Mouse (Mus musculus) urinary bladder, postnatal 36 days (tissue): Measurements from ENCODE around the gene Dctn1.
"Not testable (repeated sequence)": the region's sequence is repeated elsewhere in the genome, so short reads cannot be mapped to it uniquely, and the experiment has no call there.

Experiments
- DNase-seq, 2 experiments: peaks; one replicate each; pipeline ENCODE4 v3.0.0; 2022; ENCODE audit warnings: low spot score in 2 of 2, mixed read lengths in 1 of 2

The Dctn1 gene

DNA sequence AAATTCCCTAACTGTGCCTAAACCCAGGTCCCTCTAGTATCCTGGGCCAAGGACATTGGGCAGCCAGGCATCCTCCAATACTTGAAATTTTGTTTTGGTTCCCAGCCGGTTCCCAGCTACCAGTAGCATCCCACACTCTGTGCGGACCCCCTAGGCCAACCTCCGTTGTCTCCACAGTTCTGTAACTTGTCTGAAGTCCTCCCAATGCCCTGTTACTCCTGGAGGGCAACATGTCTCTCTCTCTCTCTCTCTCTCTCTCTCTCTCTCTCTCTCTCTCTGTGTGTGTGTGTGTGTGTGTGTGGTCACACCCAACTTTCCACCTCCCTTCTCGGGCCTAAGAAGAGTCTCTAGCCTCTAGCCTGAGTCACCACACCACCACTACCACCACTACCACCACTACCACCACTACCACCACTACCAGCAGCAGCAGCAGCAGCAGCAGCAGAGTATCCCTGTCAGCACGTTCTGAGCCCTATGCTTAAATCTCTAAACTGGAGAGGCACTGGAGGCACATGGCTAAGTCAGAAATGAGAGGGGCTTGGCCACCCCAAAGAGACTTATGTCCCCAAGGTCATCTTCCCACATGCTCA lies 29.3 kb upstream of the Dctn1 start:
- DNase-seq: no peak

DNA sequence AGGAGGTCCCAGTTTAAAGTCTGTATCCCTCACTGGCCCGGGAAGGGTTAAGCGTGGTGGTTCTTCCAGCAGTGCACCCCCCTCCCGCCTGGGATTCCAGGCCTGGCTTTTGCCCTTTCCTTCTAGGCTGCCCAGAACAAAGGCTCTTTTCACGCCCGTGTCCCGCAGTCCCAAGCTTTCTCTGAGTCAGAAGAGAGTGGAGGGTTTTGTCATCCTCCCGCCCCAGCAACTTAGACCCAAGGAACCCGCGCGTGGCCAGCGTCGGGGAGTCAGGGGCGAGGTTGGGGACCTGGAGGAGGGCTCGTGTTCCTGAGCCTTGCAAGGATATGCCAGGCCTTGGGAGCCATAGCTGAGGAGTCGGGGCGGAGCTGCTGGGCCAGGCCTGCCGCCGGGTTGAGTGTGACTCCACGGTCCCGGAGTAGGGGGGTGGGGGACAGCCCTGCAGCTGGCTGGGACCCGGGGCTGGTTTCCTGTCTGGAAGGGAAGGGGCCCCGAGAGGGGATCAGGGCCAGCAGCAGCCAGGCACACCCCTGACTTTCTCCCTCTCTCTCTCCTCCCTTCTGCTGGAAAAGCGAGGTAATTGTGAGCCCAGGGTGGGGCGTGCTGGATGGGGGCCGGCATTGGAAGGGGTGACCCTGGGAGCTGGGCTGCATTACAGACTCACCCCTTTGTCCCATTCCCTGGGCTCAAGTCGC lies 28.7 kb upstream of the Dctn1 start:
- peak; percentile 55 to 60 for DNase-seq

DNA sequence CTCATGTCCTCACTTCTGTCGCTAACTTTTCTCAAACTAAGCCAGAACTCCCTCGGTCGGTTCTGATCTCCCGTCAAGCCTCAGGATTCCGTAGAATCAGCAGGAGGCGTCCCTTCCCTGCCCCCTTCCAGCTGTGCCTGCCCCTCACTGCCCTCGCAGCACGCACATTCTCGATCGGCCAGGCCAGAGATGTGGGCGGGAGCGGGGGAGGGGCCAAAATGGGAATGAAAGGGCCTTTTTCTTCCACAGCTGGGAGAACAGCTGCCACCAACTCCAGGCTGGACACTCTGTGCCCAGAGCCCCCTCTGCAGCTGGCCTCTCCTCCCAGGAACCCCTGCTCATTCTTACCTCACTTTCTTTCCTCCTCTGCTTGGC lies 28.2 kb upstream of the Dctn1 start:
- DNase-seq: peak; percentile 78 to 83

DNA sequence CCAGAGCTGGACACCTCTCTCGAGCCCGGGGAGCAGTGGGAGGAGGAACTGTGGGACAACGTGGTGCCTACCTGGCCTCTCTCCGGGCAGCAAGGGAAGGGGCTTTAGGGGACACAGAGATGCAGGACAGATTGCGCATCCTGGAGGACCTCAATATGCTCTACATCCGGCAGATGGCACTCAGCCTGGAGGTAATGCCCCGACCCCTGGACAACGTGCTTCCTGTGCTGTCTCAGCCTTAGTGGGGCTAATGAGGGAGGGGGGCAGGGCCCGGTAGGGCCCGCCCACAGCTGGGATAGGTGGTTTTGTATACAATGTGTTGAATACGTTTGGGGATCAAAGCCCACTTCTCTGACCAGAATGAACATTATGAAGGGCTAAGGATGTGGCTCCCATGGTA lies 27.7 kb upstream of the Dctn1 start:
- DNase-seq: no peak

DNA sequence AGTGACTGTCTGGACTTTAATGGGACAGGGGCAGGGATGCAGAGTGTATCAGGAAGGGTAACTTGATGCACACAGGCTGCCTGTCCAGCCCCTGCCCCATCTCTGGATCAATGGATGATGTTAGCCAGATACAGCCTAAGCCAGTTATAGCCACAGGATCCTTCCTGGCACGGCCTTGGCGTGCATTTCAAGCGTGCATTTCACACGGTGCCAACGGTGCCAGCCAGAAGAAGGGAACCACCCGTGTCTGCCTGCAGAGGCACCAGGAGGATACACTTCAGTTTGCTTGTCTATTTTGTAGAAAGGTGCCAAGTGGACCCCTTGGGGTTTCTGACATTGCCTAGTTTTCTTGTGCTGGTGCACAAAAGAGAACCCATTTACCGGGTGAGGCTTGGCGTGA lies 25.7 kb upstream of the Dctn1 start:
- no peak for DNase-seq

DNA sequence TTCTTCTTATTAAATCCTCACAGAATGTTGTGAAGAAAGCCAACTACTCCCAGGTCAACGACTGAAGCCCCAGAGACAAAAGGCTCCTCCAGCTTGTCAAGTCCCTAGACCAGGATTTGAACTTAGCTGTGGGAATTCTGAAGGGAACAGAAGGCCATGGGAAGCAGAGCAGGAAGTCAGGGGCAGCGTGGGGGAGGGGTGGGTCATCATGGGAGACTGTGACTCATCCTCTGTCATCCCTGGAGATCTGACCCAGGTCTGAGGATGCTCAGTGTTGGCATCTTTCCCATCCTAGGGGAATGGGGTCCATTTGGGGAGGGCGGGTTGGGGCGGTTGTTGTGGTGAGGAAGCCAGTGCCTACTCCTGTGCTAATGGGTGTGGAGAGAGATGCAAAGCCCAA lies 24.1 kb upstream of the Dctn1 start:
- DNase-seq: no peak

DNA sequence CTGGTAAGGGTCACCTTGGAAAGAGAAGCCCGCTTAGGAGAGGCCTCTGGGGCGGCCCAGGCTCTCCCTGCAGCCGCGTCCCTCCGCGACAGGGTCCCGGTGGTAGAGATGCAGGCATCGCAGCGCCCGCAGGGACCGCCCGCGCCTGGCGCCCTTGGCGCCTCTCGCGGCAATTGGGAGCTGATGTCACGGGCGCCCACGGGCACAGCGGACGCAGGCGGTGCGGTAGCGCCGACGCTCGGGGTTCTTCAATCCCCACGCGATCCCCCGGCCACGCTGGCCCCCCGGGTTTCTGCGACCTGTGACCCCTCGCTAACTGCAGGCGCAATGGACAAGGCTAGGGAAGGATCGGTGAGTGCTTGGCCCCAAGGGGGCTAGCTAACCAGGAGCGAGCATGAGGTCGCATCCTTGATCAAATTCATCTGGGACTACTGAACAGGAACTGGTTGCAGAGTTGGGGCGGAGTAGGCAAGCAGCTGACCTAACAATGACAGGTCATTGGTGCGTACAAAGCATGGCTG lies 23.4 kb upstream of the Dctn1 start:
- DNase-seq: no peak

DNA sequence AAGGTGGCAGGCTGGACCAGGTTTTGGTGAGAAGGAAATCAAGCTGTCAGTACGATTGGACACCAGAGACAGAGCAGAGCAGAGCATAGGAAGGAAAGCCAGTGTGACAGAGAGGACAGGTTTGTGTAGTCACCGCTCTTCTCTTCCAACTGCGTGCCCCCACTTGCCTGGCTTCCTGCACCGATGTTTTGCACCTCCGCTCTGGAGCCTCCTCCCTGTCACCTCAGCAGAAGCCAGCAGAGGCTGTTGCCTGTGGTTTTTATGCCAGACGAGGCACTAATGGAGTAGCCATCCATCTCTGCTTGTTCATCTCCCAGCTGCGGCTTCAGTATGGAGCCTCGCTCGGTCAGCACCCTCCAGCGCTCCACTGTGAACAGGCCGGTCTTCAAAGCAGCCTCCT lies 22.8 kb upstream of the Dctn1 start:
- DNase-seq: peak in 1 of 2 experiments; percentile 46

DNA sequence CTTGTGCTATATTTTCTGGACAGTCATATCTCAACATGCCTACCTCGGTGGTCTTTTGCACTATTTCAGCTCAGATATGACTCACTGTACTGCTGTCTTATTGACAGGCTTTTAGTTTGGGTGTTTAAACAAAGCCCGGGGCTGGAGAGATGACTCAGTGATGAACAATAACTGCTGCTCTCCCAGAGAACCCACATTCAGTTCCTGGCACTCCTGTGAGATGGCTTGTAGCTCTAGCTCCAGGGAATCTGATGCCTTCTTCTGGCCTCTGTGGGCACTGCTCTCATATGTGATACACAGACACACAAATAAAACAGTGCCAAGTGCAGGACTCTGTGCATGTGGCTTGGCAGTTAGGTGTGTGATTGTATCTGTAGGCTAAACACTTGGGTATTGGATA lies 20.5 kb upstream of the Dctn1 start:
- DNase-seq: no peak

DNA sequence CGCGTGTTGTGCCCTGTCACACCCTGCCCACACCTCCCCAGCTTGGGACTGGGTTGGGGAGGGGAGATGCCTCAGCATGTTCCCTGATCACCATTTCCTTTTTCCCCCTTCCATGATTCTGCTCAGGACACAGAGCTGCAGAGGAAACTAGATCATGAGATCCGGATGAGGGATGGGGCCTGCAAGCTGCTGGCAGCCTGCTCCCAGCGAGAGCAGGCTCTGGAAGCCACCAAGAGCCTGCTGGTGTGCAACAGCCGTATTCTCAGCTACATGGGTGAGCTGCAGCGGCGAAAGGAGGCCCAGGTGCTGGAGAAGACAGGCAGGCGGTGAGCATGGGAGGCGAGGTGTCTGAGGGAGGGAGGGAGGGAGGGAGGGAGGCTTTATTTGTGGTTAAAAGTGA lies 19.9 kb upstream of the Dctn1 start:
- DNase-seq: no peak

DNA sequence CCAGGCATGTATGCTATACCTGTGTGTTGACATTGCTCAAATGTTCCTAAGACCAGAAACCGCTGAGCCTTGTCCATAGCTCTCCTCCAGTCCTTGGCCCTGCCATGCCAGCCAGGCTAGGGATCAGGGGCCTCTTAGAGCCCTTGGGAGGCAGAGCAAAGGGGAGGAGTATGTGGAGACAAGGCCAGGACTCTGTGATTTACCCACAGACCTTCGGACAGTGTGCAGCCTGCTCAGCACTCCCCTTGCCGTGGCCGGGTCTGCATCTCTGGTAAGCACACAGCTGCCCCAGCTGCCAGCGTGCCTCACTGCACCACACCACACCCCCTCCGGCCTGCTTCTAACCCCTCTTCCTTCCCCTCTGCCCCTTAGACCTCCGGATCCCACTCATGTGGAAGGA lies 18.4 kb upstream of the Dctn1 start:
- no peak for DNase-seq

DNA sequence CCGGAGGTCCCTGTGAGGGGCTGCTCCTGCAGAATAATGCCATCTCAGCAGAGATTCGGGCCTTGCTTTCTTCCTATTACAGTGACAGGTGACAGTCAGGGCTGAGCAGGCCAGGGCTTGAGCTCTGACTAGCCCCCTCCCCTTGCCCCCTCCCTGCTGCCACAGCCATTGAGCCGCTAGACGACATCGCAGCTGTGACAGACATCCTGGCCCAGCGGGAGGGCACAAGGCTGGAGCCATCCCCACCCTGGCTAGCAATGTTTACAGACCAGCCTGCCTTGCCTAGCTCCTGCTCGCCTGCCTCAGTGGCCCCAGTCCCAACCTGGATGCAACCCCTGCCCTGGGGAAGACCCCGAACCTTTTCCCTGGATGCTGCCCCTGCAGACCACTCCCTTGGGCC lies 14.0 kb upstream of the Dctn1 start:
- DNase-seq: no peak

DNA sequence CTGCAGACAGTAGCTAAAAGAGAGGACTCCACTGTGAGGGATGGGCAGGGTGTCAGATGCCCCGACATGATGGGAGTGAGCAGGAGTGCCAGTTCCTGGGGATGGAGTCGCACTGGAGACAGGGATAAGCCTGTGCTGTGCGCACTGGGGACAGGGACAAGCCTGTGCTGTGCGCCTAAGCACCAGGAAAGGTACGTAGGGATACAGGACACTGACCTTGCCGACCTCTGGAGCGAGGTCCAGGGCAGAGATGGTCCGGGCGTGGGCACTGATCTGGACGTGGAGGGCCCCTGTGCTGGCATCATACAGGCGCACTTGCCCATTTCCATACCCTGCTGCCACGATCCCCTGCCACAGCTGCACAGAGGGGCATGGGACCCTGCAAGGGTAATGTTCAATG lies 12.7 kb upstream of the Dctn1 start:
- DNase-seq: no peak

DNA sequence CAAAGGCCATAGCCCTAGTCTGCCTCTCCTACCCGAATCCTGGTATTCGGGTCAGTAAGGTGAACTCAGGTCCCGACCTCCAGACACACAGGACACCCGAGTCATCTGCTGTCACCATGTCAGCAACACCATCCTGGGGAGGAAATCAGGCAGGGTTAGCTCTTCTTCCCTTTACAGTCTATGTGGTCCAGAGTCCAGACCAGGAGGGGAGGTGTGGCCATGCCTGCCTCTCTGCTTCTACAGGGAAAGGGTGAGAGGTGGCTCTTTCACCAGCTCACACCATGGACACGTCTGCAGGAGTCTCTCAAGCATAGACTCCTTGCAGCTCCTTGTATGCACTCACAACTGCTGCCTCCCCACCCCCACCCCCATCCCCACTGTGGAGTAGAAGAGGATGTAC lies 12.2 kb upstream of the Dctn1 start:
- DNase-seq: no peak

DNA sequence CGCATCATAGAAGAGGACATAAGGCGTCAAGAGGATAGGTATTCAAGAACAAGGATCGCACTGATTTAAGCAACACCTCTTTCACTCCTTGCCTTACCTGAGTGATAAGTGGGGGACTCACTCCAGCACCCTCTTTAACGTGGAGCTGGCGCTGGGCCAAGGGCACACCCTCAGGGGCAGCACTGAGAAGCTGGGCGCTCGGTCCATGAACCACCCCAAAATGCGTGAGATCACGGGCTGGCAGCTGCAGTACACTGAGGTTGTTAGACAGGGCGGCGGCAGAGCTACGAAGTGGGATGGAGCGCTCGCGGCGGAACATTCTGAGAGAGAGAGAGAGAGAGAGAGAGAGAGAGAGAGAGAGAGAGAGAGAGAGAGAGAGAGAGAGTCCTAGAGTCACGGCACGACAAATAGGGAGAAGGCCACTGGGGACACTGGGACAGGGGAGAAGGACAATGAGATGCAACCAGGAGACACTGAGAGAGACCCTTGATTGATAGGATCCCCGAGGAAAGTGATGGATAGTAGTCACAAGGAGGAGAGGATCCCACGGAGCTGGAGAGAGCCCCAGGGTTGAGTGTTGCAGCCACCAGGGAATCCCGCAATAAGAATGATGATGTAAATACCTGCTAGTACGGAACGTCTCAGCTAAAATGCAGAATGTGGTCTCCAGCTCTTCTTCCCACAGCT lies 10.0 kb upstream of the Dctn1 start:
- DNase-seq: no peak

DNA sequence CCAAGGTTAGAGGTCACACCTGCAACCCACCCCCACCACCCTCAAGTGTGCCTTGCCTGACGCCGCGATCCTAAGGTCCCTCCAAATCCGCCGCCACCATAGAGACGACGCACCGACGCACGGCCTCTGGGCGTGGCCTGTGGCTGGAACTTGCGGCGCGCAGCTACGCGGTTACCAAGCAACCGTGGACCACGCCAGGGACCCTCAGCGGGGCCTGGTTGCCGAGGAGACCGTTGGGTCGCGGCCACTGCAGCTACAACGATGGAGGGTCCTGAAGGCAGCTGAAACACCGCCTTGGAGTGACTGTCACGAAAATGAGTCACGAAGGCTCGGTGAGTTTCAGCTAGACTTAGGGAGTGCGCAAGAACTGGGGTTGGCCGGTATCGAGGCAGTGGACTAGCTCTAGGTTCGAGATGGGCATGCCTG lies 9.4 kb upstream of the Dctn1 start, which contains the start of the genes Wdr54 and 1700003E16Rik:
Gene Wdr54, minus strand, starts transcription at position 139 of the 426 bp plus-strand sequence.
Gene 1700003E16Rik, plus strand, starts transcription at position 146 of the 426 bp plus-strand sequence.
- peak in 1 of 2 experiments; percentile 44 for DNase-seq

DNA sequence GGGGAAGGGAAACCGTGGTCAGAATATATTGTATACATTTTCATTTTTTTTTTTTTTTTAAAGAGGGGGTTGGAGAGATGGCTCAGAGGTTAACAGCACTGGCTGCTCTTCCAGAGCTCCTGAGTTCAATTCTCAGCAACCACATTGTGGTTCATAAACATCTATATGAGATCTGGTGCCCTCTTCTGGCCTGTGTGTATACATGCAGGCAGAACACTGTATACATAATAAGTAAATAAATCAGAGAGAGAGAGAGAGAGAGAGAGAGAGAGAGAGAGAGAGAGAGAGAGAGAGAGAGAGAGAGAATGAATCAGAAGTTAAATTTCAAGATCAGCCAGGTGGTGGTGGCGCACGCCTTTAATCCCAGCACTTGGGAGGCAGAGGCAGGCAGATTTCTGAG lies 6.3 kb upstream of the Dctn1 start:
- DNase-seq: not testable (repeated sequence)

DNA sequence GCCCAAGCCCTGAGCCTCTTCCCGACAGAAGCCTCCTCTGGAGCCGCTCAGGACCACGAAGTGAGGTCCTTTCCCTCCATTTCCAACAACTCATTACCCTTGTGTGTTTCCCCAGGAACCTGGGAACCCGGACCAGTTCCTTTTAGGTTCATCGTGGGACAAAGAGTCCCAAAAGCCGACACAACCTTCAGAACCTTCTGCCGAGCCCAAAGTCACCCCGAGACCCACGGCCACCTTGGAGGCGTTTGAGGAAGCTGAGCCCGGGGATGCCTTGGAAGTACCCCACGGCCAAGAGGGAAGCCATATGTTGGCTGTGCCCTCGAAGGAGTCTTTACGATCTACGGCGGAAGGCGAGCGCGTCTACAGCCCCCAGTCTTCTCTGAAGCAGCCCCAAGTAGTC lies 4.3 kb upstream of the Dctn1 start:
- no peak for DNase-seq

DNA sequence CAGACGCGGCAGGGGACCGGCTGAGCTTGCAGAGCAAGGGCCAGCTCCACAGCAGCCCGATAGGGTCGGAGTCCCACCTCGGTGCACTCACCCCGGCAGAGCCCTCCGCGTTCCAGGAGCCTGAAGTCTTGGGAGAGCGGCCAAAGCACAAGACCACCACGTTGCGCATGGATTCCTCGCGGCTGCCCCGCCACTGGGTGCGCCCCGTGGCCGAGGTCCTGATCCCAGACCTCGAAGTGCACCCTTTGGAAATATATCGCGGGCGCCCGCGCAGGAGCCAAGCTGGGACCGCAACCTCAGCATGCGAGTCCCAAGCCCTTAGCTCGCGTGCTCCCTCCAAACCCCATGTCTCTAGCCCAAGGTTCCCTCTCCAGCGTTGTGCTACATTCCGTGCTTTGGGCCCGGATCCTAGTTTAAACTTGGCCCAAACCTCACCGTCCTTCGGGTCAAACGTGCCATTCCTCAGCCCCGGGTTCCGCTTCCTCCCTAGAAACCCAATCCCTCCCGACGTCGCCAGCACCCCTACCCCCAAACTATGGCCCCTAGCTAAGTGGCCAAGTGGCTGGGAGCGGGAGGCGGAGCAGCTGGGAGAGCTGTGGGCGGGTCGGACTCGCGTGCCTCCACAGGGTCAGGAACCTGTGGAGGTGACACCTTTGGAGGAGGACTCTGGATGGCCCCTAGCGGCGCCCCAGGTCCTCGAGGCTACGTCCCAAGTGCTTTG lies 3.6 kb upstream of the Dctn1 start:
- DNase-seq: peak; percentile 46 to 54

DNA sequence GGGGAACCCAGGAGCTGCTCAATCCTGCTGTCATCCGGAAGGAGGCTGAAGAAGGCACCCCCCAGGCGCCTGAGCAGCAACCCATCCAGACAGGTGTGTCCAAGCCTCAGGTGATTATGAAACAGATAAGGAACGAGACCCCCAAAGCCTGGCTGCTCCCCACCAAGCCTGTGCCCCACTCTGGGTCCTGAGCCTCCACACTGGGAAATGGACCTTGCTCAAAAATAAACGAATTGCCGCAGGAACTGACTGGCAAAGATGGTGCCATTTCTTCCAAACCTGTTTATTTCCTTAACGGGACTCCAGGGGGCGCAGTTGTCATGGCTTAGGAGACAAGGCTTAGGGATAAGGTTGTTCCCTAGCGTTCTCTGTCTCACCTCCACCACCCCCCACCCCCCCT lies 3.0 kb upstream of the Dctn1 start:
- DNase-seq: peak; percentile 59

DNA sequence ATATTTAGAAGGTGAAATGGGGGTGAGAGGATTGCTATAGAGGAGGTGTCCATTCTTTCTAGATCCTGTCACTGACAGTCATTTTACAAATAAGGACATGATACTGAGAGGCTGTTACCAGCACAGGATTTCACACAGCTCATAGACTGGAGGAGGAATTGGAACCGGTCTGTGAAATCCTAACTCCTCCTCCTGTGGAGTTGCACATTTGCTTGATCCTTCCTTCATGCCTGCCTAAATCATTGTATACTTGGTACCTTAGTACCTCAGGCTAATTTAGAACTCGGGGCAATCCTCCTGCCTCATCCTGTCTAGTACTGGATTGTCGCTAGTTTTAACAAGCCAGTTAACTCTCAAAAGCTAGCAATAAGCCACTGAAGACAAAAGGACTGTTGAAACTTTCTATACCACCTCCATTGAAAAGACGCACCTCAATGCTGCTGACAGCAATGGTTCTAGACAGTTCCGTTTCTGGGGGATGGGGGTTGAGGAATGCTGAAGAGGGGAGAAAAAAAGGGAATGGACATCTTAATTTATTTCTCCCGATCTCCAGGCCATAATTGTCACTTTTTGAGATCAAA lies 604 bp upstream of the Dctn1 start:
- DNase-seq: no peak

DNA sequence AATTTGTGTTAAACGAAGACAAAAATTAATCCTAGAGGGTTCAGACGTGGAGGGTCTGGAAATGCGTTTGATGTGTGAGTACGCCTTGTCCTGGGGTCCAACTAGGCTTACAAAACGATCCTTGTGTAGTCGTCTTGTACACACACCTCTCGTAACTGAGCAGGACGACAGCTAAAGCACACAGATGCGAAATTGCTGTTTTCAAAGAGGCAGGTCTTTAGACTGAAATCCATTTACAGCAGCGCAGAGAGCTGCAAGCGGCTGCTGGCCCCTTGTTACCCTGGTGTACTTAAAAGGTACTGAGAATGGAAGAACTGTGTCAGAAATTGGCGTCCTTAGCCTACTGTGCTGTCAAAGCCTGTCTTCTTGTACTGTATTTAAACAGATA lies 517 bp downstream of the Dctn1 start:
- no peak for DNase-seq
